Mouse (Mus musculus): ENCODE measurements around the gene Fundc2. TPM values are rescaled to one million over a fixed set of nuclear protein-coding genes. Genes with fewer than 3 reads are reported as not detected.

Fundc2 gene
- 88.6 and 93.1 TPM in 2 replicates for total RNA-seq (2021)
- long read RNA-seq, experiment 1, transcript Fundc2-201 (5 exons, 2,562 nt), result major isoform, 66 of 97 reads
- long read RNA-seq, experiment 1, partial matches to known transcripts, result 30 of 97 reads
- long read RNA-seq, experiment 1, other reads (novel, unspliced or antisense), result 1 of 97 reads
- long read RNA-seq, experiment 2, transcript Fundc2-201 (5 exons, 2,562 nt), result major isoform, 59 of 82 reads
- long read RNA-seq, experiment 2, partial matches to known transcripts, result 21 of 82 reads
- long read RNA-seq, experiment 2, other reads (novel, unspliced or antisense), result 2 of 82 reads

DNA sequence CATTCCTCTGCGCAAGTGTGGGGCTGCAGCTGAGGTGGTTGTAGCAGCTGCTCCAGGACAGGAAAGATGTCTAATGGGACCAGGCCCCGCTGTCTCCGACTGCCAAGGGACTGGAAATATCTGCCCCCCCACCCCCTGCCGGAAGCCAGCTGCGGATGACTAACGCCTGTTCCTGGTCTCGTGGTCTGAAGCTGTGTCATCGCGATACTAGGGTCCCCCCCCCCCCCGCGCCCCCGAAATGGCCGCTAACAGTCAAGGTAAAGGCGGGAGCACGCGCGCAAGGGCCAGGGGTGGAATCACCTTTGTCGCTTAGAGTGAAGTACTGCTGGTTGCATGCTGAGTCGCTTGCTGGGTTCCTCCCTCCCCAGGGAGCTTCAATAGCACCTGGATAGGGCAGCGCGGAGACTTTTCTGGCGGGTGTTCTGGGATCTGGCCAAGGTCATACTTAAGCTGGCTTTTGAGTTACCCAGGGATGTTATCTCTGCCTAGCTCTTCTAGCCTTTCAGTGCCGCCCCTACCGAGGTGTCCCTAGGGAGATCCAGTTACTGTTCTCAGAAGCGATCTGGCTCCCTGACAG lies at the start of gene Fundc2, which contains the start of gene F8:
Gene Fundc2 (plus strand): TSS at position 205 of the 577 bp plus-strand sequence.
Gene F8 (minus strand): TSS at position 421 of the 577 bp plus-strand sequence.
- DNase-seq, result peak; percentile 80

DNA sequence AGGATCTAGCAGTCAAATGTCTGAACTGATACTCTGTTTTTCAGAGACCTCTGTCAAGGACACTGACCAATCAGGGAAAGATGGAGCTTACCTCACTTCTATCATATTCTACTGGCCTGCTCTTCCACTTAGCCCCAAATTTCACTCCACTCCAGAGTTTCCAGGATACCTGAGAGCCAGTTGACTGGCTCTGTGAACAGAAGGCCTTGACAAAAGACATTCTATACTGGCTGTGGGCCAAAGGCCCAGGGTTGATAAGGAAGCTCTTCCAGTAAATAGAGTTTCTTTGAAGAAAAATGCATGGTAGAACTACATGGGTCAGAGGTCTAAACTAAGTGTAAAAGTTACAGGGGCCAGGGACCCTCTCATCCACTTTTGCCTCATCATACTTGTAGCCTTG lies 12.0 kb upstream of the Fundc2 start:
- DNase-seq, result peak; percentile 59

- no peak for DNase-seq
Observed at GRCm38 (mm10) chrX:75372666-75373425, 9.4 kb upstream of the Fundc2 start.

DNA sequence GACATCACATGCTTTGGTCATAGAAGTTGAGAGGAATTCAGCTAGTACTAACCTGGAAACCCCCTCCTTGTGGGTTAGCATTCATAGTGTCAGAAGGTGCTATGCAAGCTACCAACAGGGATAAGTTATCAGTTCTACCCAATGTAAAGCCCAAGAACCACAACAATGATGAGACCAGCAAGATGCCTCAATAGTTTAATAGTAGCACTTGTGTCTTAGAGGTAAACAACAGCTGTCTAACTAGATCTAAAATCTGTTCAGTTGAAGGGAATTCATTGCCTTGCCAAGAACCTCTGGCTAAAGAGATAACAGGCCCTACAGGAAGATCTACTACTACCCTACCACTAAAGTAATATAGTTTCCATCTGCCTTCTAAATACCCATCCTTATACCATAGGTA lies 5.4 kb upstream of the Fundc2 start:
- DNase-seq, result no peak

- DNase-seq, result no peak
Observed at GRCm38 (mm10) chrX:75381176-75381575, 1.0 kb upstream of the Fundc2 start.

DNA sequence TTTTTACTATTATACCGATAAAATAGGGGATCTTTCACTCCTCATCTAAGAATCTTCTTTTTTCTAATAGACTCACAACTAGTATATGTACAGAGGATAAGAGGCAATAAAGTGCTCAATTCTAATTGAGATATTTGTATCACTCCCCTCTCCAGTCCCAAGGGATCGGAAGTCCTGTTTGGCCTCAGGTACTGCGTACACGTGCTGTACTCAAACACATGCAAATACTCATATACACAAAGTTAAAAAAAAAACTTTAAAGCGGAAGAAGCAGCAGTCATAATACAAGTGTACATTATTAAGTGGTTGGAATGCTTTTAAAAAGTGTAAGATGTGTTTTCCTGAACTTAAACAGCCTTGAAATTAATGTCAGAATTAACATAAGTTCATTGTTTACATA lies 500 bp upstream of the Fundc2 start:
- DNase-seq, result no peak

- no peak for DNase-seq
Observed at GRCm38 (mm10) chrX:75399471-75399870, 17.3 kb downstream of the Fundc2 start.

DNA sequence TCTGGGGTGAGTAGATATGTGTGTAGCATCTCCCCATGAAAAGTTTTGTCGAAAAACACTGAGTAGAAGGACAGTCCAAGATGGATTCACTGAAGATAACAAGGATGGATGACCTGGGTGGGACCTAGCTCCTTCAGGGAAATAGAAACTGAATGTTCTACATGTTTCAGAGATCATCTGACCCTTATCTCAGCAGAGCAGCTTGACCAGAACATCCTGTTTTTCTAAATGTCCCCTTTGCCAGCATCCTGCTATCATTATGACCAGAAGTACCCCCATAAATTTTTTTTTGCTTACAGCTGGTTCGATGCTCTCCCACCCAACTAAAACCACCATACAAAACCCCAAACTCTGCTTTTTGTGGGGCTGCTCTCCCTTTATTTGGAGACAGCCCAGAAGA lies 20.5 kb downstream of the Fundc2 start:
- no peak for DNase-seq

DNA sequence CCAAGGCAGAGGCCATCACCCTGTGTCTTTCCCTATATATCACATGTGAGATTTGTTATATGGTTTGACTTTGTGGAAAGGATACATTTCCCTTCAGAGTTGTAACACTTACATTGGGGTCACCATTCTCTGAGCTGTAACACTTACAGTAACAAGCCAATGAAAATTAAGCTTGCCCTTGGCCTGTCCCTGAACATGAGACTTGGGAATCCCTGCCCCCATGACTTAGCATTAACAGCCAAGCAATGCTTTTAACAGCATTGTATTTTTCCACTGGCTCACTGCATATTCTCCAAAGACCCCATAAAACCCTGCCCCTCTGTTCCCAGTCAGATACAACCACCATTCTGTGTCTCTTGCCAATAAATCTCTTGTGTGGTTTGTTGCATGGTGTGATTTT lies 21.2 kb downstream of the Fundc2 start:
- DNase-seq, result no peak

DNA sequence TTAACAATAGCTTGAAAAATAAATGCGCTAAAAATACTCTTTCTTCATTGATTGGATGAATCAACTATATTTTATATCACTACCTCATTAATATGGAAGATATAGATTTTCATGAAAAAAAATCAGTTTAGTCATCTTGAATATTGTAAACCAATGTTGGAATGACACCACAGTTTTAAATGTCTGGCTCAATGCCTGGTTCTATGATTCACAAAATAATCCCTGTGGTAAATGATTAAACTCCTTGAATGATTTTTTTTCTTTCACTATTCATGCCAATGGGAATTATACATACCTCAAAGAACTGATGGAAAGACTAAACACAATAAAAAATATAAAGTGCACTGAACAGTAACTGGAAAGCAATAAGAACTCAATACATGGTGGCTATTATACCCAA lies 27.5 kb downstream of the Fundc2 start:
- no peak for DNase-seq

GRCm38 (mm10) chrX:75415936-75416785 lies 34.0 kb downstream of the Fundc2 start, which contains the start of the genes Cmc4, Mtcp1 and Brcc3:
Gene Cmc4 (minus strand): TSS chrX:75416584.
Gene Mtcp1 (minus strand): TSS chrX:75416588.
Gene Brcc3 (plus strand): TSS chrX:75416628.
- DNase-seq, result peak; percentile 93

Other genes starting within 250 kb of the Fundc2 start
- not detected in 2 replicates for gene Smim9, start 218.6 kb upstream of the Fundc2 start, total RNA-seq (2021)
- 6.9 and 10.4 TPM in 2 replicates for gene F8, start 216 bp downstream of the Fundc2 start, total RNA-seq (2021)
- gene Cmc4, start 34.2 kb downstream of the Fundc2 start, total RNA-seq (2021), result 9.1 and 11.4 TPM in 2 replicates
- 8.1 and 11.8 TPM in 2 replicates for gene Mtcp1, start 34.2 kb downstream of the Fundc2 start, total RNA-seq (2021)
- gene Brcc3, start 34.2 kb downstream of the Fundc2 start, total RNA-seq (2021), result 26.8 and 27.6 TPM in 2 replicates
- 37.6 and 43.7 TPM in 2 replicates for gene Vbp1, start 131.9 kb downstream of the Fundc2 start, total RNA-seq (2021)
- 1.5 and 1.6 TPM in 2 replicates for gene Rab39b, start 195.8 kb downstream of the Fundc2 start, total RNA-seq (2021)